Mouse (Mus musculus): ENCODE measurements around the gene Rap1b.

DNA sequence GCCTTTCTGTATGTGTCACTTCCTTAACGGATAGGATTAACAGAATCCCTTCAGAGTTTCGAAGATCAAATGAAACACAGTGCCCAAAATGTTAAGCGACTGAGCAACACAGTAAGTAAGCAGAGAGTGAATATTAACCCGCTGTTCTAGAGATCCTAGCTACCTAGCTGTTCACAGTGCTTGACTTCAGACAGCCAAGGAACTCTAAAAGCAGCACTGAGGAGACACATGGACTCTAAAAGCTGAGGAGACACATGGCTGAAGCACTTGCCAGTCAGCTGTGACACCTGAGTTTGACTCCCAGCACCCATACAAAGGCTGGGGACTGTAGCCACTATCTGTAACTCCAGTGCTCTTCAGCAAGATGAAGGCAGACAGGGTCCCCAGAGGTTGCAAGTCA lies 16.8 kb downstream of the Rap1b start:
- no peak for TF ChIP-seq EP300 (optimal IDR thresholded peaks at IDR 0.05)
- no peak for TF ChIP-seq CTCF (IDR thresholded peaks at IDR 0.05; ENCODE audit: low read depth)

All from stomach, postnatal 0 days (tissue).